Mouse (Mus musculus): ENCODE results near the gene Nphp4. TPM values are rescaled to one million over a fixed set of nuclear protein-coding genes. Genes with fewer than 3 reads are reported as not detected.

Gene Nphp4
- total RNA-seq, 2 experiments from 2014 or later: 22.8 to 24.9 TPM

GRCm38 (mm10) chr4:152453079-152453478, 23.4 kb upstream of the Nphp4 start:
- Histone ChIP-seq H3K27ac (peak overlapping the region; percentile 92), H3K4me3 (peak overlapping the region; percentile 22; the same call in 1 of the 2 replicates)
- intact Hi-C loops (cut with DNase I): no loop called here
- DNase-seq (ENCODE audit: extremely low spot score in 1 of 2, low spot score in 2 of 2): peak; percentile 66 to 80
- no peak for TF ChIP-seq CTCF (IDR thresholded peaks at IDR 0.05)

GRCm38 (mm10) chr4:152454153-152454552, 22.4 kb upstream of the Nphp4 start:
- DNase-seq (ENCODE audit: extremely low spot score in 1 of 2, low spot score in 2 of 2): no peak
- Histone ChIP-seq H3K4me3 (no peak overlapping the region), H3K27ac (peak overlapping the region; percentile 92)
- intact Hi-C loops (cut with DNase I): no loop called here
- TF ChIP-seq CTCF (IDR thresholded peaks at IDR 0.05): no peak

- 0 out of 2 replicates have a peak overlapping the region, but pooled peaks have one; percentile 9 for H3K4me3 ChIP-seq
- DNase-seq (ENCODE audit: extremely low spot score in 1 of 2, low spot score in 2 of 2): peak in 1 of 2 experiments; percentile 64
These were observed 19.9 kb upstream of the Nphp4 start for GRCm38 (mm10) chr4:152456609-152457008.

GRCm38 (mm10) chr4:152457673-152458072, 18.8 kb upstream of the Nphp4 start:
- no peak for TF ChIP-seq CTCF (IDR thresholded peaks at IDR 0.05)
- Histone ChIP-seq H3K27ac (peak overlapping the region; percentile 97), H3K4me3 (no peak overlapping the region)
- peak in 1 of 2 experiments; percentile 10 for DNase-seq (ENCODE audit: extremely low spot score in 1 of 2, low spot score in 2 of 2)
- intact Hi-C loops (cut with DNase I): loop anchor here (2.0 kb wide), 1 partner anchor 19 kb away; the partner anchor contains the start of genes Kcnab2 and Nphp4

More at GRCm38 (mm10) chr4:152456609-152457008, 19.9 kb upstream of the Nphp4 start:
- intact Hi-C loops (cut with DNase I): loop anchor here (2.0 kb wide), 1 partner anchor 20 kb away; the partner anchor contains the start of genes Kcnab2 and Nphp4
- TF ChIP-seq CTCF (IDR thresholded peaks at IDR 0.05): no peak
- peak overlapping the region; percentile 97 for H3K27ac ChIP-seq

GRCm38 (mm10) chr4:152462516-152462915, 14.0 kb upstream of the Nphp4 start:
- intact Hi-C loops (cut with DNase I): no loop called here
- H3K27ac ChIP-seq: peak overlapping the region; percentile 76
- no peak overlapping the region for H3K4me3 ChIP-seq
- no peak for DNase-seq (ENCODE audit: extremely low spot score in 1 of 2, low spot score in 2 of 2)
- no peak for TF ChIP-seq CTCF (IDR thresholded peaks at IDR 0.05)

GRCm38 (mm10) chr4:152463147-152463546, 13.4 kb upstream of the Nphp4 start:
- TF ChIP-seq CTCF (IDR thresholded peaks at IDR 0.05): no peak
- no peak overlapping the region for H3K4me3 ChIP-seq
- intact Hi-C loops (cut with DNase I): no loop called here
- peak overlapping the region; percentile 76 for H3K27ac ChIP-seq
- DNase-seq (ENCODE audit: extremely low spot score in 1 of 2, low spot score in 2 of 2): no peak

GRCm38 (mm10) chr4:152465116-152465515, 11.4 kb upstream of the Nphp4 start:
- no peak overlapping the region; the same call in 1 of the 2 replicates for H3K27ac ChIP-seq
- no peak for DNase-seq (ENCODE audit: extremely low spot score in 1 of 2, low spot score in 2 of 2)
- no peak for TF ChIP-seq CTCF (IDR thresholded peaks at IDR 0.05)
- intact Hi-C loops (cut with DNase I): no loop called here
- no peak overlapping the region for H3K4me3 ChIP-seq

- intact Hi-C loops (cut with DNase I): no loop called here
- no peak for TF ChIP-seq CTCF (IDR thresholded peaks at IDR 0.05)
- no peak overlapping the region for H3K4me3 ChIP-seq
- peak overlapping the region; percentile 57; the same call in 1 of the 2 replicates for H3K27ac ChIP-seq
- no peak for DNase-seq (ENCODE audit: extremely low spot score in 1 of 2, low spot score in 2 of 2)
These were observed 9.9 kb upstream of the Nphp4 start for GRCm38 (mm10) chr4:152466601-152467000.

GRCm38 (mm10) chr4:152467951-152468350, 8.6 kb upstream of the Nphp4 start:
- Histone ChIP-seq H3K27ac (peak overlapping the region; percentile 57), H3K4me3 (no peak overlapping the region)
- intact Hi-C loops (cut with DNase I): no loop called here
- TF ChIP-seq CTCF (IDR thresholded peaks at IDR 0.05): no peak; the same call in 1 of the 2 replicates
- no peak for DNase-seq (ENCODE audit: extremely low spot score in 1 of 2, low spot score in 2 of 2)

GRCm38 (mm10) chr4:152475941-152476340, 565 bp upstream of the Nphp4 start:
- Histone ChIP-seq H3K27ac (peak overlapping the region; percentile 92), H3K4me3 (peak overlapping the region; percentile 80)
- TF ChIP-seq CTCF (IDR thresholded peaks at IDR 0.05): no peak
- intact Hi-C loops (cut with DNase I): loop anchor here (2.0 to 5.0 kb wide), 2 partner anchors 19 to 149 kb away; partner anchors contain the start of gene Rpl22
- DNase-seq (ENCODE audit: extremely low spot score in 1 of 2, low spot score in 2 of 2): no peak

GRCm38 (mm10) chr4:152477106-152477465, 580 bp downstream of the Nphp4 start:
- TF ChIP-seq CTCF (IDR thresholded peaks at IDR 0.05): no peak
- Histone ChIP-seq H3K4me3 (peak overlapping the region; percentile 80), H3K27ac (peak overlapping the region; percentile 92)
- intact Hi-C loops (cut with DNase I): loop anchor here (2.0 to 5.0 kb wide), 2 partner anchors 20 to 150 kb away; partner anchors contain the start of gene Rpl22
- no peak for DNase-seq (ENCODE audit: extremely low spot score in 1 of 2, low spot score in 2 of 2)

- peak; percentile 100 for DNase-seq (ENCODE audit: extremely low spot score in 1 of 2, low spot score in 2 of 2)
- no peak for TF ChIP-seq CTCF (IDR thresholded peaks at IDR 0.05)
- Histone ChIP-seq H3K27ac (peak within 1 kb of the TSS; percentile 100), H3K4me3 (peak within 1 kb of the TSS; percentile 80)
- intact Hi-C loops (cut with DNase I): loop anchor here (2.0 to 5.0 kb wide), 2 partner anchors 21 to 150 kb away; partner anchors contain the start of gene Rpl22
These were observed 1.1 kb downstream of the Nphp4 start, which contains the start of gene Kcnab2 for GRCm38 (mm10) chr4:152477466-152478223. TSS of gene Kcnab2 (minus strand) at chr4:152477871.
